Mouse (Mus musculus) spleen, adult 12 weeks (tissue): Measurements from ENCODE around the gene Ddx4.

ENCODE experiments used
- DNase-seq: peaks from one replicate; pipeline ENCODE4 v3.0.0; 2022; ENCODE audit warnings: low spot score

The Ddx4 gene

GRCm38 (mm10) chr13:112652205-112652604 is at the start of gene Ddx4:
Gene Ddx4, minus strand, starts transcription at chr13:112652475.
- DNase-seq: no peak

GRCm38 (mm10) chr13:112701256-112701655 is 49.0 kb upstream of the Ddx4 start:
- DNase-seq: no peak

- DNase-seq: no peak
These were observed 43.4 kb upstream of the Ddx4 start for GRCm38 (mm10) chr13:112695526-112696240.

- no peak for DNase-seq
These were observed 40.7 kb upstream of the Ddx4 start for GRCm38 (mm10) chr13:112692870-112693553.

- no peak for DNase-seq
These were observed 33.9 kb upstream of the Ddx4 start for GRCm38 (mm10) chr13:112686155-112686554.

GRCm38 (mm10) chr13:112683970-112684369 is 31.7 kb upstream of the Ddx4 start:
- no peak for DNase-seq

GRCm38 (mm10) chr13:112683312-112683711 is 31.0 kb upstream of the Ddx4 start:
- DNase-seq: no peak

- peak; percentile 18 for DNase-seq
These were observed 25.9 kb upstream of the Ddx4 start for GRCm38 (mm10) chr13:112678154-112678553.

GRCm38 (mm10) chr13:112673899-112674447 is 21.7 kb upstream of the Ddx4 start:
- peak; percentile 21 for DNase-seq

- no peak for DNase-seq
These were observed 20.5 kb upstream of the Ddx4 start for GRCm38 (mm10) chr13:112672797-112673196.

- DNase-seq: no peak
These were observed 19.4 kb upstream of the Ddx4 start for GRCm38 (mm10) chr13:112671708-112672107.

- DNase-seq: no peak
These were observed 14.9 kb upstream of the Ddx4 start for GRCm38 (mm10) chr13:112667215-112667614.

- DNase-seq: no peak
These were observed 14.3 kb upstream of the Ddx4 start for GRCm38 (mm10) chr13:112666433-112667024.

GRCm38 (mm10) chr13:112661687-112662086 is 9.4 kb upstream of the Ddx4 start:
- no peak for DNase-seq

GRCm38 (mm10) chr13:112660574-112661381 is 8.5 kb upstream of the Ddx4 start, which contains the start of gene Slc38a9:
Gene Slc38a9, plus strand, starts transcription at chr13:112660751.
- DNase-seq: peak; percentile 85

GRCm38 (mm10) chr13:112659986-112660573 is 7.8 kb upstream of the Ddx4 start:
- no peak for DNase-seq

GRCm38 (mm10) chr13:112651183-112651582 is 1.1 kb downstream of the Ddx4 start:
- DNase-seq: no peak

- no peak for DNase-seq
These were observed 6.6 kb downstream of the Ddx4 start for GRCm38 (mm10) chr13:112645529-112646186.

- no peak for DNase-seq
These were observed 7.3 kb downstream of the Ddx4 start for GRCm38 (mm10) chr13:112644996-112645395.

GRCm38 (mm10) chr13:112642897-112643296 is 9.4 kb downstream of the Ddx4 start:
- DNase-seq: no peak

GRCm38 (mm10) chr13:112639111-112639510 is 13.2 kb downstream of the Ddx4 start:
- DNase-seq: peak; percentile 41
